Mouse (Mus musculus) hindbrain, embryonic 15.5 days (tissue): ENCODE measurements around the gene Abl1. TPM values are rescaled to one million over a fixed set of nuclear protein-coding genes. Genes with fewer than 3 reads are reported as not detected.

Experiments
- ATAC-seq: fragments of 200-750 bp; cut with Nextera tagmentation; 2 replicates; pipeline ENCODE4 v1.8.0; 2017; ENCODE audit warnings: low read depth, moderate number of reproducible peaks, moderate TSS enrichment; ENCODE audit not compliant: low FRiP score
- H3K27ac ChIP-seq: fragments of 300-500 bp; sonication (generic); replicated peaks from 2 replicates; pipeline ENCODE4 v1.5.1; 2015; ENCODE audit warnings: mild to moderate bottlenecking, inconsistent platforms
- H3K27me3 ChIP-seq: fragments of 300-500 bp; sonication (generic); 2 replicates; pipeline ENCODE4 v1.6.1; 2015; ENCODE audit warnings: control low read depth, inconsistent platforms
- H3K36me3 ChIP-seq: fragments of 300-500 bp; sonication (generic); 2 replicates; pipeline ENCODE4 v1.6.1; 2015; ENCODE audit warnings: control low read depth, inconsistent platforms
- H3K4me1 ChIP-seq: fragments of 300-500 bp; sonication (generic); replicated peaks from 2 replicates; pipeline ENCODE4 v1.6.1; 2015; ENCODE audit warnings: control low read depth, inconsistent platforms
- H3K4me2 ChIP-seq: fragments of 300-500 bp; sonication (generic); 2 replicates; pipeline ENCODE4 v1.6.1; 2015; ENCODE audit warnings: moderate library complexity, mild to moderate bottlenecking, inconsistent platforms
- H3K4me3 ChIP-seq: fragments of 300-500 bp; sonication (generic); 2 replicates; pipeline ENCODE4 v1.5.1; 2015; ENCODE audit warnings: mild to moderate bottlenecking, inconsistent platforms
- H3K9ac ChIP-seq: fragments of 300-500 bp; sonication (generic); 2 replicates; pipeline ENCODE4 v1.6.1; 2015; ENCODE audit warnings: inconsistent platforms
- H3K9me3 ChIP-seq: fragments of 300-500 bp; sonication (generic); 2 replicates; pipeline ENCODE4 v1.6.1; 2016; ENCODE audit warnings: control low read depth, inconsistent platforms
- WGBS: fragments of 180-500 bp; shearing (Covaris S2); methylation state at CpG from one replicate; pipeline ENCODE4 v1.1.7; 2015; 5-methylcytosine and 5-hydroxymethylcytosine counted together
- polyA plus RNA-seq: library from polyadenylated mRNA; unstranded; fragments of >200 nt; fragmentation: Nextera tagmentation; extraction: Ambion mirVana; gene quantifications from 2 replicates; pipeline ENCODE4 v1.2.1, GENCODE M21; 2015

The Abl1 gene
- polyA plus RNA-seq, 1 experiment from 2014 or later: 18.1 TPM

DNA sequence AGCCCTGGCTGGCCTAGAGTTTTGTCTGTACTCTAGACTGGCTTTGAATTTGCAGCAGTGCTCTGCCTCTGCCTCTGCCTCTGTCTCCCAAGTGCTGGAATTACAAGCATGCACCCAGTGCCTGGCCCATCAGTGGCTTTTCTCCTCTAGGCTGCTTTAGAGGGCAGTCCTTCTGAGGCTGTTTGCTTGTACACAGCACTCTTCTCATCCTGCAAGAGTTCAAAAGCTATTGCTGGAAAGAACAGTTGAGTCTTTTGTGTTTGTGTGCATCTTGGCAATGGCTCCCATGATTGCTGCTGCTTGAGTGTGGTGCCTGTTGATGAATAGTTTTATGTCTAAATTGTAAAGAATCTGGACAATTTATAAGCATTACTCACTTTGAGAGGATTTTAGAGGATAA lies 69.3 kb downstream of the Abl1 start:
- ATAC-seq: no peak
- H3K4me2 ChIP-seq: no peak overlapping the region
- H3K36me3 ChIP-seq: no peaks in the 10 kb centered on the region
- no peaks in the 10 kb centered on the region for H3K27me3 ChIP-seq
- H3K9me3 ChIP-seq: 0 out of 2 replicates have a peak, but pooled peaks cover 3% of the 10 kb centered on the region
- no peak overlapping the region for H3K4me3 ChIP-seq
- H3K4me1 ChIP-seq: peaks cover 37% of the 10 kb centered on the region
- H3K9ac ChIP-seq: no peak overlapping the region
- H3K27ac ChIP-seq: no peak overlapping the region

DNA sequence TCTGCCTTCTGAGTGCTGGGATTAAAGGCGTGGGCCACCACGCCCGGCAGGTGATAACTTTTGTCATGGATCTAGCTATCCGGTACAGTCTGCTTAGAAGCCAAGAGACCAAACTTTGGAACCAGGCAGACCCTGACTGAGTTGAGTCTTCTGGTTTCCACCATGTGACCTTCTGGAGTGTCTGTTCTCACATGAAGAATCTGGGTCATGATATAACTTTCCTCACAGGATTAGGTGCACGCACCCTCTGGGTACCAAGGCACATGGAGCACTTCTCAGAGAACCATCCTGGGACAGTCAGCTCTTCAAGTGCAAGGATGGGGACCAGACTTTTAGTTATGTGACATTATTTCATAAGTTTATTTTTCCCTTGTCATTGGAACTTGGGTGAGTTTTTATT lies 70.8 kb downstream of the Abl1 start:
- H3K36me3 ChIP-seq: no peaks in the 10 kb centered on the region
- peak overlapping the region; percentile 76 for H3K4me2 ChIP-seq
- peaks cover 49% of the 10 kb centered on the region for H3K4me1 ChIP-seq
- whole genome bisulfite sequencing: 88% methylated on average over 5 of the region's 5 CpGs
- no peak overlapping the region for H3K4me3 ChIP-seq
- no peaks in the 10 kb centered on the region for H3K27me3 ChIP-seq
- no peak for ATAC-seq
- 0 out of 2 replicates have a peak, but pooled peaks cover 2% of the 10 kb centered on the region for H3K9me3 ChIP-seq
- no peak overlapping the region for H3K27ac ChIP-seq
- H3K9ac ChIP-seq: no peak overlapping the region

DNA sequence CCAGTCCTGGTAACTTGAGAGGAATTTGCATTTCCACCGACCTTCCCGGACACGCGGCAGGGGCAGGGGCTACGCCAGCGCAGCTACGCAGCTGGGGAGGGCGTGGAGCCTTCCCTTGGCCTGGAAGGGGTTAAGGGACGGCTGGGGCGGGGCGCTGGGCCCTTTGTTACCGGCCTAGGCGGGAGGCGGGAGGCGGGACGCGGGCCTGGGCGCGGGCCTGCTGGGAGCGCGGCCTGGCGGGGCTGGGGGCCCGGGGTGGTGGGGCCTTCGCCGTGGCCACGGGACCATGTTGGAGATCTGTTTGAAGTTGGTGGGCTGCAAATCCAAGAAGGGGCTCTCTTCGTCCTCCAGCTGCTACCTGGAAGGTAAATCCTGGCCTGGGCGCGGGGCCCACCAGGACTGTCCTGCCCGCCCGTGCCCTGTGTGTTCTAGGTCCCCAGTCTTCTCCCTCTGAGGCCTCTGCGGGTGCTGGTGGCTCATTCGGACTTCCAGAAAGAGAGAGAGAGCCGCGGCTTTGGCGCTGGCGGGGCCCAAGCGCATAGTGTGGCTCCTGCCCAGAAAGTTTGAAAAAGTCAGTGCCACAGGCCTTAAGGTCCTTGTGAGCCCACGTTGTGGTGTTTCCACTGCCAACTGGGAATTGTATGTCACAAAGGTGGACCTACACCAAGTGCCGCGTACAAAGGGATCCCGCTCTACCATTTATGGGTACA lies 71.7 kb downstream of the Abl1 start:
- peak overlapping the region; percentile 49 for H3K4me3 ChIP-seq
- H3K4me1 ChIP-seq: peaks cover 51% of the 10 kb centered on the region
- H3K4me2 ChIP-seq: peak overlapping the region; percentile 76
- WGBS: 1% methylated on average over 42 of the region's 42 CpGs
- peak; percentile 83 for ATAC-seq
- no peaks in the 10 kb centered on the region for H3K27me3 ChIP-seq
- no peaks in the 10 kb centered on the region for H3K36me3 ChIP-seq
- H3K27ac ChIP-seq: peak overlapping the region; percentile 28
- H3K9ac ChIP-seq: peak overlapping the region; percentile 58
- H3K9me3 ChIP-seq: no peaks in the 10 kb centered on the region

DNA sequence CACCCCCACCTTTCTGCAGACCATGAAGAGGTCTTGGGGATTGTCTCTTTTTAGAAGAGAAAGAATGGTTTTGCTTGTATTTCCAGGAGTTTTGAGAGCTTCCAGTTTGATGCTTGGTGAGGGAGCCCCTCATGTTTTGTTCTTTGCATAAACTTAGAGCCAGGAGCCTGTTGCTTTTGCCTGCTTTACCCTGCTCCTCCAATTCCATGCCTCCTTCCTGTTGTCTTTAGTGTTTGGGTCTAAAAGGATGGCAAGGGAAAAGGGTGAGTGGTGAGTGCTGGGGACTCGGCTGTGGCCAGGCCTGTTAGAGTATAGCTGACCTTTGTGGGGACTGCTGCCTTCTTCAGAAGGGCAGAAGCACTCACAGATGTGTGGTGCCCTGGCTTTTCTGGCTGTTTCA lies 72.3 kb downstream of the Abl1 start:
- Histone ChIP-seq H3K27me3 (no peaks in the 10 kb centered on the region), H3K27ac (peak overlapping the region; percentile 28), H3K4me2 (peak overlapping the region; percentile 76), H3K4me3 (peak overlapping the region; percentile 49), H3K9me3 (no peaks in the 10 kb centered on the region), H3K36me3 (no peaks in the 10 kb centered on the region), H3K9ac (peak overlapping the region; percentile 58), H3K4me1 (peaks cover 51% of the 10 kb centered on the region)
- 4% methylated on average over 1 of the region's 1 CpGs for WGBS
- ATAC-seq: no peak

DNA sequence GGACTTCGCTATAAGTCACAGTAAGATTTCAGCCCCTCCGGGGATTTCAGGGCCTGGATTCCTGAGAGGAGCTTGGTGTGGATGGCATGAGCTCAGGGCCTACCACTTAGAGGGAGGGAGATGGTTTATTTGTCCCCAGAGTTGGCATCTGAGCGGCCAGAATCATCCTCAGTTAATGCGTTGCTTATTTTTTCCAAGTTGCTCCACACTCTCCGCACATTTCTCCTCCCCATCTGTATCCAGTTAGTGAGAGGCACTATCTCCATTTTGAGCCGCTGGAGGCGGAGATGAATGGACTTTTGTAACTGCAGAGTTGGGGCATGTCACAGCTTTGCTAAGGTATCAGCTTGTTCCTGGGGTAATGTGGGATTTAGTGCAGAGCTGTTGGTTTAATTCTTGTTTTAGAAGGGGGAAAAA lies 72.9 kb downstream of the Abl1 start:
- no peaks in the 10 kb centered on the region for H3K9me3 ChIP-seq
- H3K36me3 ChIP-seq: no peaks in the 10 kb centered on the region
- H3K4me3 ChIP-seq: peak overlapping the region; percentile 49
- peak overlapping the region; percentile 28; the same call in 1 of the 2 replicates for H3K27ac ChIP-seq
- H3K9ac ChIP-seq: peak overlapping the region; percentile 58
- ATAC-seq: no peak
- WGBS: 14% methylated on average over 7 of the region's 7 CpGs
- no peaks in the 10 kb centered on the region for H3K27me3 ChIP-seq
- peaks cover 54% of the 10 kb centered on the region for H3K4me1 ChIP-seq
- peak overlapping the region; percentile 76 for H3K4me2 ChIP-seq

DNA sequence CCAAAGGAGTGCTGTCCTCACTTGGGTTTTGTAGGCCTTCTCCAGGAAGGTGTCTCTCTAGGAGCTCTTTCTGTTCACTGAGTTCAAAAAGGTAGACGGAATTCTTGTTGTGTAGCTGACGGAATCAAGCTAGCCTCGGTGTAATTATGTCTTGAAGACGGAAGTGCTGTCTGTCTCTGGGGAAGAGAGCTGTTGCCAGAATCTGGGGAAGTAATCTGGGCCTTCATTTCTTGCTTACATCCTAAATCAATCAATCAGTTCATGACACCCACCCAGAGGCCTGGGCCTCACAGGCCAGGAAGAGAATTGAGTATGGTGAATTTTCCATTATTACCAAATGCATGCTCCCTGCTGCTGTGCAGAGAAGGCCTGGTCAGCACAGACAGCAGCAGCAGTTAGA lies 73.4 kb downstream of the Abl1 start:
- Histone ChIP-seq H3K9ac (peak overlapping the region; percentile 58; the same call in 1 of the 2 replicates), H3K36me3 (no peaks in the 10 kb centered on the region), H3K27ac (no peak overlapping the region), H3K27me3 (no peaks in the 10 kb centered on the region), H3K4me3 (peak overlapping the region; percentile 49), H3K4me1 (peaks cover 54% of the 10 kb centered on the region), H3K9me3 (no peaks in the 10 kb centered on the region), H3K4me2 (peak overlapping the region; percentile 76)
- WGBS: 8% methylated on average over 4 of the region's 4 CpGs
- no peak for ATAC-seq

DNA sequence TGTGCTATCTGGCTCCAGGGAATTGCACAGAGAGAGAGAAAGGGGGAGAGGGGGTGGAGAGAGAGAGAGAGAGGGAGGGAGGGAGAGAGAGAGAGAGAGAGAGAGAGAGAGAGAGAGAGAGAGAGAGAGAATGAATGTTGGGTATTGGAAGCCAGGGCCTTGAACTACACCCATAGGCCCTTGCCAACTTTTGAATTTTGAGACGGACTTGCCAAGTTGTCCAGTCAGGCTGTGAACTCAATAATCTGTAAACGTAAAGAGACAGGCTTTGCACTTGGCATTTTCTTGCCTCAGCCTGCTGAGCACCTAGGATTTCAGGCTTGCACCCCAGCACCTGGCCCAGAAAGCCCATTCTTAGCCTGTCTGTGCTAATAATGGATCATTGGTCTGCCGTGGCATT lies 74.0 kb downstream of the Abl1 start:
- Histone ChIP-seq H3K4me1 (peaks cover 54% of the 10 kb centered on the region), H3K36me3 (no peaks in the 10 kb centered on the region), H3K27ac (no peak overlapping the region), H3K27me3 (no peaks in the 10 kb centered on the region), H3K4me2 (peak overlapping the region; percentile 76), H3K9ac (no peak overlapping the region), H3K9me3 (no peaks in the 10 kb centered on the region), H3K4me3 (no peak overlapping the region)
- no peak for ATAC-seq
- WGBS: 29% methylated on average over 3 of the region's 3 CpGs

DNA sequence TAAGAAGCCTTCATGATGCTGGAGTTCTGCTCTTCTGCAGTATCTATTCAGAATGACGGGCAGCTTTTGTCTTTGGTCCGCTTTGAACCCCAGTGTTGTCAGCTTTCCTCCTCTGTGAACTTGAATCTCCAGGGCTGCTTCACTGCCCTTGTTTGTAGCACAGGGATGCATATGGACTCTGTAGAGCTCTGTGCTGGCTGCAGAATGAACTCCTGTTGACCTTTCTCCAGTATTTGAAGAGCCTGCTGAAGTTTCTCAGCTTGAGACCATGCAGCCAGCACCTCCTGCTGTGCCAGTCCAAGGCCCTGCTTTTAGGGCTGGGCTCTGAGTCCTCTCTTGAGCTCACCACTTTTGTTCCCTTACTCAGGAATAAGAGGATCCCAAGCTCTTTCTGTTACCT lies 74.7 kb downstream of the Abl1 start:
- H3K27ac ChIP-seq: peak overlapping the region; percentile 24; the same call in 1 of the 2 replicates
- H3K9ac ChIP-seq: no peak overlapping the region

DNA sequence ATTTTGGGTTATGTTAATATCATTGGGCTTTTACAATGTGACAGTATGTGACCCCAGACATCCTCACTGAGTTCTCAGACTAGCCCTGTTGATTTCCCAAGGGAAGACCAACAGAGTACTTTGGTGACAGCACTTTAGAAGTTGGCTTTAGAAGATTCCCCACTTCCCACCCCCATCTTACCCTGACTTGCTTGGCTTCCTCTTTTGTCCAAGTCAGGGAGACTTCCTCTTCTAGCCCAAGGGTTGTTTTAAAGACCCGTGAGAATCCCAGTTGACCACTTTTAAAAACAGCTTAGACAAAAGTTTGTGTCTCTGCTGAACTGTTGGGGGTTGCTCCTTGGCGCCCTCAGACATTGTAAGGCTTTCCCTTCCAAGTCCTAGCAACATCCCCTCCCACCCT lies 75.1 kb downstream of the Abl1 start:
- H3K4me1 ChIP-seq: peaks cover 59% of the 10 kb centered on the region
- no peaks in the 10 kb centered on the region for H3K27me3 ChIP-seq
- 0 out of 2 replicates have a peak overlapping the region, but pooled peaks have one; percentile 2 for H3K4me2 ChIP-seq
- WGBS: 10% methylated on average over 2 of the region's 2 CpGs
- no peak for ATAC-seq
- no peaks in the 10 kb centered on the region for H3K9me3 ChIP-seq
- H3K4me3 ChIP-seq: no peak overlapping the region
- no peak overlapping the region for H3K9ac ChIP-seq
- H3K27ac ChIP-seq: peak overlapping the region; percentile 24; the same call in 1 of the 2 replicates
- H3K36me3 ChIP-seq: no peaks in the 10 kb centered on the region

More for the DNA sequence above, 74.7 kb downstream of the Abl1 start:
- no peaks in the 10 kb centered on the region for H3K36me3 ChIP-seq
- peak overlapping the region; percentile 2; the same call in 1 of the 2 replicates for H3K4me2 ChIP-seq
- H3K27me3 ChIP-seq: no peaks in the 10 kb centered on the region
- no peak overlapping the region for H3K4me3 ChIP-seq
- H3K9me3 ChIP-seq: no peaks in the 10 kb centered on the region
- WGBS: 10% methylated on average over 2 of the region's 2 CpGs
- no peak for ATAC-seq
- peaks cover 59% of the 10 kb centered on the region for H3K4me1 ChIP-seq

DNA sequence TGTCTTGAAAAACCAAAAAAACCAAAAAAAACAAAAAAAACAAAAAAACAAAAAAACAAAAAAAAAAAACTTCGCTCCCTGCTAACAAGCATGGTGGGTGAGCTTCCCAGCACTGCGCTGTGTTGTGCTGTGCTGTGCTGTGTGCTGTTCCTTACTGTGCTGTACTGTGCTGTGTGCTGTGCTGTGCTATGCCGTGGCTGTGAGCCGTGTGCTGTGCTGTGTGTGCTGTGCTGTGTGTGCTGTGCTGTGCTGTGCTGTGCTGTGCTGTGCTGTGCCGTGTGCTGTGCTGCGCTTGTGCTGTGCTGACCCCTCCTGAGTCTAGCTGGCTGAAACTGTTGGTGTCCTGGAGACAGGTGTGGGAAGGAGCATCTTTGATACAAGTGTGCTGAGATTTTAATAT lies 78.9 kb downstream of the Abl1 start:
- no peak overlapping the region for H3K27ac ChIP-seq
- no peak overlapping the region for H3K4me3 ChIP-seq
- H3K9ac ChIP-seq: no peak overlapping the region
- no peak overlapping the region for H3K4me2 ChIP-seq
- ATAC-seq: peak; percentile 64; the same call in 1 of the 2 replicates
- no peaks in the 10 kb centered on the region for H3K36me3 ChIP-seq
- H3K9me3 ChIP-seq: no peaks in the 10 kb centered on the region
- WGBS: 95% methylated on average over 6 of the region's 6 CpGs
- peaks cover 44% of the 10 kb centered on the region for H3K4me1 ChIP-seq
- H3K27me3 ChIP-seq: no peaks in the 10 kb centered on the region

DNA sequence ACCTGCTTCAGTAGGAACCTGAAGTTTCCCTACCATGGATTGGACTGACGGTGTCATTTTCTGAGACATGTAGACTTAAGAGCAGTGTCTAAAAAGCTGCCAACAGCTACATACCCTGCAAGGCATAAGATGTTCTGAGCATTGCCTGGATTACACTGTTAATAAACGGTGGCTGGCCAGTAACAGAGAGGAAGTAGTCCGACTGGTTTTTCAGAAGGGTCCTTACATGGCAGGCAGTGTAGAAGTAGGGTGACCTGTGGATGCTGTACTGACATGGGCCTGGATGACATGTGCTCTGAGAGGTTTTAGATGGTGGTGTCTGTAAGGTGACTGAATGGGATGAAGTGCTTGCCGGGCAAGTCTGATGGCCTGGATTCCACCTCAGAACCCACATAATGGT lies 79.6 kb downstream of the Abl1 start:
- peaks cover 38% of the 10 kb centered on the region for H3K4me1 ChIP-seq

DNA sequence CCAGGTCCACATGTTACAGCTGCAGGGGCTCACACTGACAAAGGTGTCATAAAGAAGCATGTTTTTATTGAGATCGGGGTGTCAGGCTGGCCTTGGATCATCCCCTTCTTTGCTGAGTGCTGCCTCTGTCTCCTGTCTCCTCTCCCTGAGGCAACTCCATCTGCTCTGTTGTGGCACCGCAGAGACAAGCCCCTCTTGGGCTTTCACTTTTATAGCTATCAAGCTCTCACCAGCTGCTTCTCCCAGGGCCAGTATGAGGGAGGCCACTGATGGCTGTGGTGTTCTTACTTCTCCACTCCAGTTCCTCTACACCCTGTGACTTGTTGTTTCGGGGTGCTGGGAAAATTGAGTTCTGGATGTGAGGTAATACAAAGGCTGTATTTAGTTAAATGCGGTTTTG lies 80.9 kb downstream of the Abl1 start:
- H3K4me3 ChIP-seq: no peak overlapping the region
- H3K27ac ChIP-seq: peak overlapping the region; percentile 31; the same call in 1 of the 2 replicates
- no peaks in the 10 kb centered on the region for H3K9me3 ChIP-seq
- 43% methylated on average over 4 of the region's 4 CpGs for WGBS
- H3K9ac ChIP-seq: no peak overlapping the region
- no peak for ATAC-seq
- H3K4me1 ChIP-seq: peaks cover 26% of the 10 kb centered on the region
- no peaks in the 10 kb centered on the region for H3K36me3 ChIP-seq
- no peaks in the 10 kb centered on the region for H3K27me3 ChIP-seq
- H3K4me2 ChIP-seq: no peak overlapping the region

More for the DNA sequence above, 79.6 kb downstream of the Abl1 start:
- H3K4me2 ChIP-seq: no peak overlapping the region
- 86% methylated on average over 4 of the region's 4 CpGs for WGBS
- no peak overlapping the region for H3K27ac ChIP-seq
- no peaks in the 10 kb centered on the region for H3K36me3 ChIP-seq
- H3K27me3 ChIP-seq: no peaks in the 10 kb centered on the region
- no peak overlapping the region for H3K9ac ChIP-seq
- no peaks in the 10 kb centered on the region for H3K9me3 ChIP-seq
- no peak for ATAC-seq
- H3K4me3 ChIP-seq: no peak overlapping the region
